Mouse (Mus musculus): ENCODE results near the gene Olfr1342. TPM values are rescaled to one million over a fixed set of nuclear protein-coding genes. Genes with fewer than 3 reads are reported as not detected.

Gene Olfr1342
- not detected for total RNA-seq (2021)
- long read RNA-seq, experiment 1 = 0 reads
- long read RNA-seq, experiment 2 = 0 reads

GRCm38 (mm10) chr4:118692412-118692973 lies at the start of gene Olfr1342:
Olfr1342 (minus strand) TSS chr4:118692756.
- no peak for DNase-seq (ENCODE audit: low spot score in 2 of 2)

GRCm38 (mm10) chr4:118741881-118742280 lies 49.3 kb upstream of the Olfr1342 start:
- DNase-seq (ENCODE audit: low spot score in 2 of 2) = no peak

- no peak for DNase-seq (ENCODE audit: low spot score in 2 of 2)
Observed at GRCm38 (mm10) chr4:118740988-118741698, 48.6 kb upstream of the Olfr1342 start.

- DNase-seq (ENCODE audit: low spot score in 2 of 2) = no peak
Observed at GRCm38 (mm10) chr4:118739574-118739973, 47.0 kb upstream of the Olfr1342 start.

GRCm38 (mm10) chr4:118731875-118732274 lies 39.3 kb upstream of the Olfr1342 start, which contains the start of gene Olfr1339:
Olfr1339 (plus strand) TSS chr4:118732175.
- DNase-seq (ENCODE audit: low spot score in 2 of 2) = no peak

- DNase-seq (ENCODE audit: low spot score in 2 of 2) = no peak
Observed at GRCm38 (mm10) chr4:118721742-118722483, 29.4 kb upstream of the Olfr1342 start.

GRCm38 (mm10) chr4:118719838-118720237 lies 27.3 kb upstream of the Olfr1342 start, which contains the start of gene Olfr1340:
Olfr1340 (plus strand) TSS chr4:118720138.
- no peak for DNase-seq (ENCODE audit: low spot score in 2 of 2)

GRCm38 (mm10) chr4:118711656-118712055 lies 19.1 kb upstream of the Olfr1342 start:
- DNase-seq (ENCODE audit: low spot score in 2 of 2) = no peak

- no peak for DNase-seq (ENCODE audit: low spot score in 2 of 2)
Observed at GRCm38 (mm10) chr4:118708086-118708485, 15.5 kb upstream of the Olfr1342 start.

GRCm38 (mm10) chr4:118703223-118703622 lies 10.7 kb upstream of the Olfr1342 start, which contains the start of gene Olfr1341:
Olfr1341 (plus strand) TSS chr4:118703523.
- DNase-seq (ENCODE audit: low spot score in 2 of 2) = no peak

- DNase-seq (ENCODE audit: low spot score in 2 of 2) = no peak
Observed at GRCm38 (mm10) chr4:118693812-118694211, 1.3 kb upstream of the Olfr1342 start.

- DNase-seq (ENCODE audit: low spot score in 2 of 2) = no peak
Observed at GRCm38 (mm10) chr4:118687086-118687485, 5.5 kb downstream of the Olfr1342 start.

GRCm38 (mm10) chr4:118658652-118659051 lies 33.9 kb downstream of the Olfr1342 start, which contains the start of gene Olfr62:
Olfr62 (plus strand) TSS chr4:118658952.
- no peak for DNase-seq (ENCODE audit: low spot score in 2 of 2)

- DNase-seq (ENCODE audit: low spot score in 2 of 2) = peak; percentile 69 to 78
Observed at GRCm38 (mm10) chr4:118645234-118645633, 47.3 kb downstream of the Olfr1342 start.

GRCm38 (mm10) chr4:118642346-118643190 lies 50.0 kb downstream of the Olfr1342 start:
- no peak for DNase-seq (ENCODE audit: low spot score in 2 of 2)

Other genes starting within 250 kb of the Olfr1342 start
- under 1 TPM; 0.51 to 0.91 TPM for gene Mpl, start 235.2 kb downstream of the Olfr1342 start, total RNA-seq (2021)
- gene Tie1, start 202.7 kb downstream of the Olfr1342 start, total RNA-seq (2021) = 1 to 10 TPM; 7.3 to 7.7 TPM
- gene 2610528J11Rik, start 165.8 kb downstream of the Olfr1342 start, total RNA-seq (2021) = not detected
- 1 to 10 TPM; 5.0 to 5.3 TPM for gene Tmem125, start 148.7 kb downstream of the Olfr1342 start, total RNA-seq (2021)
- gene Cfap57, start 72.0 kb downstream of the Olfr1342 start, total RNA-seq (2021) = under 1 TPM; 0.79 to 0.98 TPM
- gene Ebna1bp2, start 72.0 kb downstream of the Olfr1342 start, total RNA-seq (2021) = 10 to 100 TPM; 55.9 to 63.5 TPM
- gene Olfr62, start 33.8 kb downstream of the Olfr1342 start, total RNA-seq (2021) = not detected
- not detected for gene Olfr1341, start 10.8 kb upstream of the Olfr1342 start, total RNA-seq (2021)
- gene Olfr1340, start 27.4 kb upstream of the Olfr1342 start, total RNA-seq (2021) = not detected
- not detected for gene Olfr1339, start 39.4 kb upstream of the Olfr1342 start, total RNA-seq (2021)
- gene Olfr1338, start 66.0 kb upstream of the Olfr1342 start, total RNA-seq (2021) = not detected
- not detected for gene Olfr1337, start 89.8 kb upstream of the Olfr1342 start, total RNA-seq (2021)
- gene Olfr1335, start 117.2 kb upstream of the Olfr1342 start, total RNA-seq (2021) = not detected
- not detected for gene Olfr1333, start 143.5 kb upstream of the Olfr1342 start, total RNA-seq (2021)
- not detected for gene Olfr1331, start 171.9 kb upstream of the Olfr1342 start, total RNA-seq (2021)
- not detected for gene Olfr1330, start 195.8 kb upstream of the Olfr1342 start, total RNA-seq (2021)
- gene Olfr1329, start 224.7 kb upstream of the Olfr1342 start, total RNA-seq (2021) = not detected
- gene Olfr1328, start 245.9 kb upstream of the Olfr1342 start, total RNA-seq (2021) = not detected

All from left cerebral cortex, adult 18-20 months (tissue).